Mouse (Mus musculus) C2C12 (cell line): Measurements from ENCODE around the gene Med31.

Source experiments
- CTCF ChIP-seq: IDR thresholded peaks from one replicate; pipeline ENCODE4 v1.5.1; 2011; ENCODE audit not compliant: control insufficient read depth, insufficient read depth, insufficient read length
- MAX ChIP-seq: IDR thresholded peaks from one replicate; pipeline ENCODE4 v1.6.1; 2011; ENCODE audit warnings: mild to moderate bottlenecking, control low read depth

- TF ChIP-seq CTCF = no peak
- TF ChIP-seq MAX = no peak
Observed at GRCm38 (mm10) chr11:72214591-72215409, 592 bp downstream of the Med31 start.
